Mouse (Mus musculus) right cerebral cortex, adult 2 months (tissue): ENCODE data around the gene Dnase2b.
A peak's percentile ranks its signal among the peaks of the same experiment; 100 is the strongest.

ENCODE experiments used
- DNase-seq, 2 experiments: peaks; one replicate each; pipeline ENCODE4 v3.0.0; 2021 to 2022; ENCODE audit warnings: low spot score in 2 of 2

Dnase2b gene

DNA sequence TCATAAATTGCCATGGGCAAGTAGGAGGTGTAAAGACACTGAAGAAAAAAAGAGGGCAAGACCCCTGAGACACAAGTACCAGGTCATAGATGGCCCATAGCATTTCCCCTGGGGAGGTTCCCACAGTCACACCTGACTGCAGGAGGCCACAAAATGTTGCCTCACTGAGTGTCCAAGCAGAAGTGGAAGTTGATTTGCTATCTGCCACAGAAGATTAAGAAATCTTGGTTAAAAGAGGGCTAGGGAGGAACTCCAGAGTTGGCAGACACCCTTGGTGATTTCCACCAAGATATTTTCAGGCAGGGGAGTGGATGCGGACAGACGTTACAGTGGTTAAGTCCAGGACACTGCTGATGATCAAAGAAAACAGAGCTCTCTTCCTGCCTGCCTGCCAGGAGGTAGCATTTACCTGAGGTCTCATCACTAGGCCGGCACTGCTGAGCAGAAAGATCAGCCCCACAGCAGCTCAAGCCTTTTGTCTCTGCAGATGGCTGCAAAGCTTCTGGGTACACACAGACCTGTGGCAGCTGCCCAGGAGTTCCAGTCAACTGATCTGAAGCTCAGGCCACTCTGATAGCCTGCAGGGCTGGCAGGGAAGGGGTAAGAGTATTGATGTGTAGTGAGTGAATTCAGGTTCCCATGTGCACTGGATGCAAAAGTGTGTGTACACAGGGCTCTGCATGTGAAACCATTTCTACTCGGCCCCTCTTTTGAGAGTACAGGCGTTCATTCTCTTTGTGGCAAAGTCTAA is 1.3 kb upstream of the Dnase2b start:
- DNase-seq, result no peak

- no peak for DNase-seq
These were observed 3.6 kb downstream of the Dnase2b start for GRCm38 (mm10) chr3:146611821-146612220.

DNA sequence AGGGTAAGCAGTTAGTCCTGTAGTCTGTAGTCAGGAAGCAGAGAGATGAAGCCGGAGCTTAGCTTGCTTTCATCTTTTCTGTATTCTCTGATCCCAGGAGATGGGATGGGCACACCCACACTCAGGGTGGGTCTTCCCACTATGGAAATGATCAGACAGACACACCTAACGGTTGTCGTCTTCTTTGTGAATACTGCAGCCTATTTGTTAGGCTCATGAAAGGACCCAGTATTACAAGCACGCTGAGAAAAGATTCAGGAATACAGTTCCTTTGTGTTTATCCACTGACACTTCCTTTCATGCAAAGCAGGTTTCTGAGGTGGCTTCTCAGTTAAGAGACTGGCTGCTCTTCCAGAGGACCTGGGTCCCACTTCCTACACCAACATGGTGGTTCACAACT is 4.1 kb downstream of the Dnase2b start:
- no peak for DNase-seq

- peak; percentile 55 to 66 for DNase-seq
These were observed 5.1 kb downstream of the Dnase2b start for GRCm38 (mm10) chr3:146610322-146610721.

GRCm38 (mm10) chr3:146607368-146607767 is 8.0 kb downstream of the Dnase2b start:
- peak; percentile 66 to 77 for DNase-seq

DNA sequence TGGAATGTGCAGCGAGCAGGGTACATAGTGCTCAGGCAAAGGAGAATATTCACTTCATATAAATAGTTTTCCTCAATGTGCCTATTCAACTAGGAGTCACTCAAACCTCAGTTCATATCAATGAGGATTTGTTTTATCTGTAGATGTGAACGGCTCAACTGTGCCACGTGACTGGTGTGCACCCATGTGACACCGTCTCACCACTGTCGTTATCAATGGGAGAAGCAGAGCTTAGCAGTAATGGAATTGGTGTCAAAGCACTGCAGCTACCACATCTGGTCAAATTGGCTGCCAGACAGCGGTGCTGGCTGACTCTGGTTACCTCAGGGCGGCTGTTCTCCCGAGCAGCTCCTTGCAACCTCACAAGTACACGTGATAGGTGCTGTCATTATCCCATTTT is 10.7 kb downstream of the Dnase2b start:
- no peak for DNase-seq

- DNase-seq, result no peak
These were observed 12.9 kb downstream of the Dnase2b start for GRCm38 (mm10) chr3:146602531-146602930.

GRCm38 (mm10) chr3:146601205-146601604 is 14.2 kb downstream of the Dnase2b start:
- no peak for DNase-seq

DNA sequence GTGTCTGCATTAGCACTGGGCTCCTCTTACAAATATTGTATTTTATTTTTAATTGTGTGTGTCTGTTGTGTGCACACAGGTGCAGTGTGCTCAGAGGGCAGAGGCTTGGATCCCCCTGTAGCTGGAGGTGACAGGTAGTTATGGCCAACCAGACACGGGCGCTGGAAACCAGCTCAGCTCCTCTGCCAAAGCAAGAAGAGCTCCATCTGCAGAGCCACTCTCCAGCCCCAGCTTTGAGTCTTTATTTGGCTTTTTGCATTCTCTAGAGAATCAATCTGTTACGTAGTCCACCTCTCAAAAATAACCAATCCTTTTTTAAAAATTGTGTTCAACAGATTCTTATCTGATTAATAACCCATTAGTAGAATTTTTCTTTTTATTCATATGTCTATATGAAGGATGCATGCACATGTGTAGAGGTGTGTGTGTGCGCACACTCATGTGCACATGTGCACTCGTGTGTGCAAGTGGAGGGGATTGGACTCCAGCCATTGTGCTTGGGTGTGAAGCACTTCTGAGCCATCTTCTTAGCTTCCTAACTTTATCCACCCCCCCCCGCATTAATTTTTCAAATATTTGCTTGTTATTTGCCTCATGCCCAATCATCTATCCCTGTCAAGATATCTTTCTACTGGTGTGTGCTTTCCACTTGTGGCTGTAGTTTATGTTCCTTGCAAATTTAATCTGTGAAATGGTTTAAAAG is 16.0 kb downstream of the Dnase2b start:
- no peak for DNase-seq

- peak; percentile 44 to 59 for DNase-seq
These were observed 17.0 kb downstream of the Dnase2b start for GRCm38 (mm10) chr3:146598411-146598810.

GRCm38 (mm10) chr3:146596864-146597263 is 18.5 kb downstream of the Dnase2b start:
- no peak for DNase-seq

- DNase-seq, result no peak
These were observed 19.0 kb downstream of the Dnase2b start for GRCm38 (mm10) chr3:146596387-146596786.

DNA sequence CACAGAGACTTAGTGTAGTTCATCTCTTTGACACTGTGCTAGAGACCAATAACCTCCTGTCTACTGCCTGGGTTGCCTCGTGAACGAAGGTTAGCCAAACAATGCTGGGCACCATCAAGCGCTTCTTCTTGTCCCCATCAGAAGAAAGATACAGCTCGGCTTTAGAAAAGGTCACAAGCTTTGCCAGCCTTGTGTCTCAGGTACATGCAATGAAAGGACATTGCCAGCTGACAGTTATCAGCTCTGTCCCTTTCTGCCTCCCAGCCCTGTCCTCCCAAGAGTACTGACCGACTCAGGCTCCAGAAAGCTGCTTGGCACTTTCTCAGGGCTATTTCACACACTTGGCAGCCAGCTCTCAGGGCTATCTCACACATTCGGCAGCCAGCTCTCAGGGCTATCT is 20.0 kb downstream of the Dnase2b start:
- no peak for DNase-seq

- DNase-seq, result no peak
These were observed 23.8 kb downstream of the Dnase2b start for GRCm38 (mm10) chr3:146591601-146592000.

GRCm38 (mm10) chr3:146591159-146591558 is 24.2 kb downstream of the Dnase2b start:
- no peak for DNase-seq

DNA sequence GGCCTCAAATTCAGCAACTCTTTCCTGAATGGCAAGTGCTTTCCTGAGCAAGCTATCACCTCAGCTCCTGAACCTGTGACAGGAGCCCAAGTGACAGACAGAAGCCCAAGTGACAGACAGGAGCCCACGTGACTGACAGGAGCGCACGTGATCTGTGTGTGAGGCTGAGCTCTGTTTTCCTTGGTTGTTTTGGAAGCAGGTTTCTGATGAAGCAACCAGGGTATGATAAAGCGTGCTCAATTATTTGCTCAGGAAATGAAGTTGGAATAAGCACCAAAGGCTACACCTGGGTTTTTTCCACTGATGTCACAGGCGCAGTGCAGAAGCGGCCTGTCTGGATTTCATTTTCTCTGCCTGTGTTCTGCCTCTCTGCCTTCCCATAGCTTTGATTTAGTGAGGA is 25.9 kb downstream of the Dnase2b start:
- DNase-seq, result no peak

DNA sequence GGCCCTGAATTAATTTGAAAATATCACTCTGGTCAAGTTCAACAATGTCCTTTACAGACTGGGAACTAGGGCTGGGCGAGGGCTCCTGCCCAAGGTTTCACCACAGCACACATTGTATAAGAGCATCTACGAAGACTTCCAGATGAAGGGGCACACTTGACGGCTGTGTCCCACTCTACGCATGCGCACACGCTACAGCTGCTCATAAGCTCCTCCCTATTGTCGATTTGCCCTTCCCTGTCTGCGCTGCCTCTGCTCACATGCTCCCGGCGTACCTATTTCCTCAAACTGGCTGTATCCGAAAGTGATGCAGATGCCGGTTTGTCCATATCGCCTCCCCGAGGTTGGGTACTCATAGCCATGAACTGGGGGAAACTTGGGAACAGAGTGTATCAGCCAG is 28.8 kb downstream of the Dnase2b start:
- DNase-seq, result no peak

DNA sequence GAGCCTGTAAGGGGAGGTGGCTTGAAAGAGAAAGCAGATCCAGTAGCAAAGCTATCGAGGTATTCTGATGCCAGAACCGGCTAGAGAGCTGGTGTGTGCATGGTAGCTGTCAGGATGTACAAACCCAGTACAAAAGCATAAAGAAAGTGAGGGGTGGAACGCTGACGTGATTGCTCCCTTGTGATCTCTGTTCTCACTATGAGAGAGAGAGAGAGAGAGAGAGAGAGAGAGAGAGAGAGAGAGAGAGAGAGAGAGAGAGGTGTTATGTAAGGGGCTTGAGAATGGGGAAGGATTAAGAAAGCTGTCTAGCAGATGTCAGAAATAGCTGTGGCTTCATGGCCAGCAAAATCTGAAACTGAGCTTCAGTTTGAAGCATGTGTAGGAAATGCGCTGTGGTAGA is 31.5 kb downstream of the Dnase2b start:
- DNase-seq, result no peak

DNA sequence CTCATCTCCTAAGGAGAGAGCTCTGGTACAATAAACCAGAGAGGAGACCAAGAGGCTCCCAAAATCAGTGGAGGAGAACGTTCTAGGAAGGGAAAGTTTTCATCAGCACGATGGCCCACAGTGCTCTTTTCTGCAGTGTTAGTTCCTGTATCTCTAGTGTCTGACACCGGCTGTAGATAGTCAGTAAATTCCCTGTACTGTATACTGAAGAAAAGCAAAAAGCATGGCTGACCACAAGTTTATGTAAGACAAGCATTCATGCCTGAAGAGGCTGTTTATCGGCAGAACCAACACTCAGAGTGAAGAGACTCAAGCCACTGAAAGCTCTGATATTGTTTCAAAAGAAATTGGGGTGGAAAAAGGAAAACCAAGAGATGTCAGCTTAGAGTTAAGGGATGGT is 31.9 kb downstream of the Dnase2b start:
- no peak for DNase-seq

DNA sequence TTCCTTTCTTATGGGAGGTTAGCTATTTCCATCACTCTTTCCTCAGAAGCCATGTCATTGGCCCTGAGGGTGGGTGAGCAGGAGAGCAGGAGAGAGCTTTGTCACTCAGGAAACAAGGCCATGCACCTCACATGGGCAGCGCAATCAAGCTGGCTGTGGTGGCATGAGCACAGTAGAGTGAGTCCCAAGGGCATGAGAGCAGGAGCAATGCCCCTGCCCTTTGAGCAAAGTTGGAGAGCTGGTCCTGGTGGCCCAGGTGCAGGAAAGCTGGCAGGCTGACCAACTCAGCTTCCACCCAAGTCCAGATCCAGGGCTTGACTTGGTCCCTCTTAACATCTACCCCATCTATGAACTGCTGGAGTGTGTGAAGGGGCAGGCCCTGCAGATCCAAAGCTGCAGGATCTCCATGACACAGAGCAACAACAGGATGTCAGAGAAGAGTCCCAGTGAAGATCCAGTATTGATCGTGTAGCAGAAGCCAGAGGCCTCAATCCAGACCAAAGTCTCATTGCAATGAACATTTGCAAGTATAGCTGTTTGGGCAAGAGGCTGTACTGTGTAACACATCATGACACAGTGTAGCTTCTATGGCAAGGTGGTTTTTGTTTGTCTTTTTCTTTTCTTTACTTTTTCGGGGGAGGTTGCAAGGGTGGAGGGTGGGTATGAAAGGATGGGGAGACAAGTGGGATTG is 35.2 kb downstream of the Dnase2b start:
- DNase-seq, result no peak

GRCm38 (mm10) chr3:146577591-146577990 is 37.8 kb downstream of the Dnase2b start:
- DNase-seq, result no peak

- no peak for DNase-seq
These were observed 44.1 kb downstream of the Dnase2b start for GRCm38 (mm10) chr3:146571341-146571740.

DNA sequence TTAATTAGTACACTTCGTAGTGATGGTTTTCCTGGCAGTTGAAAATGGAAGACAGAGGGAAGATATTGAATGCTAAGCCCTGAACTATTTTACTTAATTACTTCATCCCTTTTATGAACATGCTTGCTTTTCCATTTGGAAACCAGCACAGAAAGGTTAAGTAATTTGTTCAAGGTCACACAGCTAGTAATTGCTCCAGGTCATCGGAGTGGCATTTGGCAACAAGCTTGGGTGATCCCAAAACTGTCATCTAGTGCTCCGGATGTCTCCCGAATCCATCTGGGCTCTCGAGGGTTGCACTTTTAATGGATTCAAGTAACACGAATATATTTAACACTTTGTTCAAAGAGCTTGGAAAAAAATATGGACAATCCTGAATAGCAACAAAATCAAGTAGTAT is 44.5 kb downstream of the Dnase2b start:
- DNase-seq, result no peak
